Mouse (Mus musculus): Measurements from ENCODE around the gene Cwc27. TPM values are rescaled to one million over a fixed set of nuclear protein-coding genes. Genes with fewer than 3 reads are reported as not detected.

The Cwc27 gene
- polyA plus RNA-seq, 1 experiment from 2014 or later = 25.4 TPM

GRCm38 (mm10) chr13:104747032-104747431, 69.9 kb downstream of the Cwc27 start:
- DNase-seq (ENCODE audit: low spot score) (no peak), ATAC-seq (replicated peaks; ENCODE audit: low FRiP score, low read depth) (no peak)
- Histone ChIP-seq H3K27ac (no peak overlapping the region), H3K27me3 (ENCODE audit: insufficient read depth, low read length) (no peaks in the 10 kb centered on the region), H3K4me3 (replicated peaks; ENCODE audit: low read depth, low read length) (no peak overlapping the region), H3K36me3 (ENCODE audit: insufficient read depth, low read length) (no peaks in the 10 kb centered on the region), H3K9ac (ENCODE audit: low read depth, low read length) (no peak overlapping the region), H3K9me3 (replicated peaks; ENCODE audit: low read length) (no peaks in the 10 kb centered on the region), H3K4me2 (ENCODE audit: low read length) (no peak overlapping the region), H3K4me1 (replicated peaks; ENCODE audit: insufficient read depth, low read length) (no peaks in the 10 kb centered on the region)
- no peak for TF ChIP-seq CTCF (IDR thresholded peaks at IDR 0.05; ENCODE audit: low read depth)

- WGBS = 88% methylated on average over 4 of the region's 4 CpGs
- Histone ChIP-seq H3K4me3 (replicated peaks; ENCODE audit: low read depth, low read length) (no peak overlapping the region), H3K36me3 (ENCODE audit: insufficient read depth, low read length) (no peaks in the 10 kb centered on the region), H3K9me3 (replicated peaks; ENCODE audit: low read length) (no peaks in the 10 kb centered on the region), H3K4me1 (replicated peaks; ENCODE audit: insufficient read depth, low read length) (no peaks in the 10 kb centered on the region), H3K9ac (ENCODE audit: low read depth, low read length) (no peak overlapping the region), H3K4me2 (ENCODE audit: low read length) (no peak overlapping the region), H3K27ac (no peak overlapping the region), H3K27me3 (ENCODE audit: insufficient read depth, low read length) (no peaks in the 10 kb centered on the region)
- TF ChIP-seq CTCF (IDR thresholded peaks at IDR 0.05; ENCODE audit: low read depth) = no peak
- DNase-seq (ENCODE audit: low spot score) (no peak), ATAC-seq (replicated peaks; ENCODE audit: low FRiP score, low read depth) (no peak)
Measured at GRCm38 (mm10) chr13:104742866-104743265, 74.1 kb downstream of the Cwc27 start.

DNA sequence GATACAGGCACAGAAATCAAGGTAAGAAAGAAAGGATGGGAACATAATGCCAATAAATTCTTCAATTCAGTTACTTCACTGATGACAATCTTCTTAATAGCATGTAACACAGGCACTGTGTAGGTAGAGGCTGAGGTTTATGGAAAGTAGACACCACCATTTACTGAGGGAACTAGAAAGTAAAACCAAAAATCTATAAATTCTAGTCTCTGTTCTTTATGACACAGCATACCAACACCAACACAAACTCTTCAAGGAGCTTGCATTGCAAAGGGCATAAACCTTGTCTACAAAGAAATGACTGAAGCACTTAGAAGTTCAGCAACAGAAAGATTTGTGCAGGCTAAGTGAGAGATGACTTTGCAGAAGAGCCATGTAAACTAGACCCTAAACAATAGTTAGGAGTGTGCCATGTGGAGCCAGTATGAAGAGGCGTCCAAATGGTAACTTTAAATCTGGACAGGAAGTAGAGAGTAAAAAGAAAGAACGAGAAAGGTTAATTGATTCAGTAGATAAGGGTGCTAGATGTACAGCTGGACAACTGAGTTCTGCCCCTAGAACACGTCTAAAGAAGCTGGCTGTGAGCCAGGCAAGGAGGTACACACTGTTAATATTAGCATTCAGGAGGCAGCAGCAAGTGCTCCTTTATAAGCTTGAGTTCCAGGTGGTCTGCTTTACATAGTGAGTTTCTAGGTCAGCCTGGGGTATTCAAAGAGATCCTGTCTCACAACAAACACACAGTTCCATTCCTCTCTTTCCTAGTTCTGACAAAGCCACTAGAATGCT, 87.5 kb downstream of the Cwc27 start:
- no peaks in the 10 kb centered on the region for H3K4me1 ChIP-seq (replicated peaks; ENCODE audit: insufficient read depth, low read length)
- H3K4me3 ChIP-seq (replicated peaks; ENCODE audit: low read depth, low read length) = no peak overlapping the region
- WGBS = 43% methylated on average over 3 of the region's 3 CpGs
- no peak for DNase-seq (ENCODE audit: low spot score)
- H3K36me3 ChIP-seq (ENCODE audit: insufficient read depth, low read length) = 0 out of 2 replicates have a peak, but pooled peaks cover 3% of the 10 kb centered on the region
- ATAC-seq (replicated peaks; ENCODE audit: low FRiP score, low read depth) = no peak
- no peak for TF ChIP-seq CTCF (IDR thresholded peaks at IDR 0.05; ENCODE audit: low read depth)
- no peak overlapping the region for H3K27ac ChIP-seq
- no peak overlapping the region for H3K4me2 ChIP-seq (ENCODE audit: low read length)
- H3K9ac ChIP-seq (ENCODE audit: low read depth, low read length) = no peak overlapping the region
- no peaks in the 10 kb centered on the region for H3K9me3 ChIP-seq (replicated peaks; ENCODE audit: low read length)
- no peaks in the 10 kb centered on the region for H3K27me3 ChIP-seq (ENCODE audit: insufficient read depth, low read length)

- ATAC-seq (replicated peaks; ENCODE audit: low FRiP score, low read depth) (no peak), DNase-seq (ENCODE audit: low spot score) (no peak)
- 84% methylated on average over 2 of the region's 2 CpGs for WGBS
Measured at GRCm38 (mm10) chr13:104727681-104728080, 89.3 kb downstream of the Cwc27 start.

DNA sequence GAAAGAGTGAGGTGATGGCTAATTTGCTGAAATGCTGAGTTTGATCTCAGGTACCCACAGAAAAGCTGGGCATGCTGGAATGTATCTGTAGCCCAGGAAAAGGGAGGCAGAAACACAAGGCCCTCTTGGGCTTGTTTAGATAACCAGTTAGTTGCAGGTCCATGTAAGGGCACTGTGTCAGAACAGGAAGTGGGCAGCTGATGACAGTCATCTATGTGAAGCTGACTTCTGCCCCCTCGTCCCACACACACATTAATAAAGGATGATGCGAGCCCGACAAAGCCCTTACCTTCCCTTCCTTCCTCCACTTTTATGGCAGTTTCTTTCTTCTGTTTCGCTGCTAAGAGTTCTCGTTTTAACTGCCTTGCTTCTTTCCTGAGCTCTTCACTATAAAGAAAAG, 96.8 kb downstream of the Cwc27 start:
- 54% methylated on average over 5 of the region's 5 CpGs for WGBS
- Histone ChIP-seq H3K36me3 (ENCODE audit: insufficient read depth, low read length) (no peaks in the 10 kb centered on the region), H3K4me2 (ENCODE audit: low read length) (no peak overlapping the region), H3K9ac (ENCODE audit: low read depth, low read length) (no peak overlapping the region), H3K27me3 (ENCODE audit: insufficient read depth, low read length) (no peaks in the 10 kb centered on the region), H3K27ac (no peak overlapping the region), H3K4me3 (replicated peaks; ENCODE audit: low read depth, low read length) (no peak overlapping the region), H3K4me1 (replicated peaks; ENCODE audit: insufficient read depth, low read length) (no peaks in the 10 kb centered on the region), H3K9me3 (replicated peaks; ENCODE audit: low read length) (no peaks in the 10 kb centered on the region)
- DNase-seq (ENCODE audit: low spot score) = no peak
- no peak for ATAC-seq (replicated peaks; ENCODE audit: low FRiP score, low read depth)
- no peak for TF ChIP-seq CTCF (IDR thresholded peaks at IDR 0.05; ENCODE audit: low read depth)

More at GRCm38 (mm10) chr13:104727681-104728080, 89.3 kb downstream of the Cwc27 start:
- Histone ChIP-seq H3K4me2 (ENCODE audit: low read length) (no peak overlapping the region), H3K27ac (no peak overlapping the region), H3K4me3 (replicated peaks; ENCODE audit: low read depth, low read length) (no peak overlapping the region), H3K9me3 (replicated peaks; ENCODE audit: low read length) (no peaks in the 10 kb centered on the region), H3K9ac (ENCODE audit: low read depth, low read length) (no peak overlapping the region), H3K4me1 (replicated peaks; ENCODE audit: insufficient read depth, low read length) (no peaks in the 10 kb centered on the region), H3K27me3 (ENCODE audit: insufficient read depth, low read length) (no peaks in the 10 kb centered on the region), H3K36me3 (ENCODE audit: insufficient read depth, low read length) (0 out of 2 replicates have a peak, but pooled peaks cover 3% of the 10 kb centered on the region)
- TF ChIP-seq CTCF (IDR thresholded peaks at IDR 0.05; ENCODE audit: low read depth) = no peak

DNA sequence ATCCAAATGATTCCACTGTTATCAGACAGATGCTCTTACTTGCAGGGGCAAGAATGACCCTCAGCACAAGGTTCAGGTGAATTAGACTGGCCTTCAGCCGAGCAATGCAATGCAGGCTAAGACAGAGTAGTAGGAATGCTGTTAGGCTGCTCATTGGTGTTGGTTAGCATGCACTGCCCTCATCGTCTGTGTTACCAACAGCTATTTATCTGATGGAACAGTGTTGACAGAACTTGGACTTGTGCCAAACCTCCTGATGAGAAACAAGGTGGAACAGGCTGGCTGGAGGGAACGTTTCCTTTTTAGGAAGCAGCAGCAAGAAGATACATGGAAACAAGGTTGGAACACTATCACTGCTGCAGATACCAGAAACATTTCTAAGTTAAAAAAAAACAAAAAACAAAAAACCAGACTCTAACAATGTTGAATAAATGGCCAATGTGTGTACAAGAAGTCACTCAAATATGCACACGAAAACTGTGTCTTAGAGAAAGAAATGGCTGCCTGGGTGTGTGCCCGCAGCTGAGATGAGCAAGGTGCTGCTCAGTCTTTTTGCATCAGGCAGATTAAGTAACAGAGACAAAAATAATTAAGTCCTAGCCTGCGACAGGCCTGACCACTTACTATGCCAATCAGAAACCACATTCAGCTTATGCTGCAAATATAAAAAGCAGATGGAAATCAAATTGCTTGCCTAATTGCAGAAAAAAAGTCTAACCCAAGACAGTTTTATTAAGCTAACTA, 122.2 kb downstream of the Cwc27 start:
- WGBS = 43% methylated on average over 6 of the region's 6 CpGs
- Histone ChIP-seq H3K36me3 (ENCODE audit: insufficient read depth, low read length) (no peaks in the 10 kb centered on the region), H3K9ac (ENCODE audit: low read depth, low read length) (no peak overlapping the region), H3K9me3 (replicated peaks; ENCODE audit: low read length) (no peaks in the 10 kb centered on the region), H3K4me2 (ENCODE audit: low read length) (no peak overlapping the region), H3K4me3 (replicated peaks; ENCODE audit: low read depth, low read length) (no peak overlapping the region), H3K27me3 (ENCODE audit: insufficient read depth, low read length) (no peaks in the 10 kb centered on the region), H3K27ac (no peak overlapping the region), H3K4me1 (replicated peaks; ENCODE audit: insufficient read depth, low read length) (no peaks in the 10 kb centered on the region)
- DNase-seq (ENCODE audit: low spot score) (peak; percentile 31), ATAC-seq (replicated peaks; ENCODE audit: low FRiP score, low read depth) (no peak)
- no peak for TF ChIP-seq CTCF (IDR thresholded peaks at IDR 0.05; ENCODE audit: low read depth)
